Mouse (Mus musculus): ENCODE measurements around the gene Rsc1a1. TPM values are rescaled to one million over a fixed set of nuclear protein-coding genes. Genes with fewer than 3 reads are reported as not detected.
A peak's percentile ranks its signal among the peaks of the same experiment; 100 is the strongest.

The Rsc1a1 gene
- polyA plus RNA-seq, 1 experiment from 2014 or later: not detected

GRCm38 (mm10) chr4:141660884-141661283 is 24.5 kb downstream of the Rsc1a1 start:
- Histone ChIP-seq H3K9me3 (ENCODE audit: control insufficient read depth) (no peaks in the 10 kb centered on the region), H3K4me3 (ENCODE audit: low read depth, low read length) (no peak overlapping the region), H3K36me3 (ENCODE audit: control insufficient read depth, insufficient read depth) (no peaks in the 10 kb centered on the region; the same call in 1 of the 2 replicates), H3K4me1 (replicated peaks; ENCODE audit: control insufficient read depth, insufficient read depth, low read length) (peaks cover 4% of the 10 kb centered on the region; the same call in 1 of the 2 replicates), H3K27me3 (replicated peaks; ENCODE audit: control insufficient read depth, insufficient read depth, low read length) (no peaks in the 10 kb centered on the region), H3K27ac (ENCODE audit: low read depth, low read length) (no peak overlapping the region), H3K9ac (ENCODE audit: low read depth, low read length) (no peak overlapping the region; the same call in 1 of the 2 replicates), H3K4me2 (replicated peaks; ENCODE audit: low read depth) (no peak overlapping the region)
- ATAC-seq: no peak
- TF ChIP-seq CTCF (IDR thresholded peaks at IDR 0.05; ENCODE audit: low read depth): no peak
- WGBS: 93% methylated on average over 11 of the region's 11 CpGs

- WGBS: 78% methylated on average over 4 of the region's 4 CpGs
- H3K27ac ChIP-seq (ENCODE audit: low read depth, low read length): no peak overlapping the region
- H3K9ac ChIP-seq (ENCODE audit: low read depth, low read length): no peak overlapping the region
- no peak overlapping the region for H3K4me2 ChIP-seq (replicated peaks; ENCODE audit: low read depth)
- peaks cover 4% of the 10 kb centered on the region; the same call in 1 of the 2 replicates for H3K4me1 ChIP-seq (replicated peaks; ENCODE audit: control insufficient read depth, insufficient read depth, low read length)
- H3K36me3 ChIP-seq (ENCODE audit: control insufficient read depth, insufficient read depth): no peaks in the 10 kb centered on the region; the same call in 1 of the 2 replicates
- H3K4me3 ChIP-seq (ENCODE audit: low read depth, low read length): no peak overlapping the region
- peak; percentile 48 for TF ChIP-seq CTCF (IDR thresholded peaks at IDR 0.05; ENCODE audit: low read depth)
- no peak for ATAC-seq
- no peaks in the 10 kb centered on the region for H3K27me3 ChIP-seq (replicated peaks; ENCODE audit: control insufficient read depth, insufficient read depth, low read length)
- H3K9me3 ChIP-seq (ENCODE audit: control insufficient read depth): no peaks in the 10 kb centered on the region
Measured at GRCm38 (mm10) chr4:141659739-141660138, 25.7 kb downstream of the Rsc1a1 start.

GRCm38 (mm10) chr4:141658846-141659484 is 26.4 kb downstream of the Rsc1a1 start:
- no peaks in the 10 kb centered on the region; the same call in 1 of the 2 replicates for H3K36me3 ChIP-seq (ENCODE audit: control insufficient read depth, insufficient read depth)
- no peak for ATAC-seq

GRCm38 (mm10) chr4:141656932-141657331 is 28.5 kb downstream of the Rsc1a1 start:
- 73% methylated on average over 8 of the region's 8 CpGs for WGBS
- TF ChIP-seq CTCF (IDR thresholded peaks at IDR 0.05; ENCODE audit: low read depth): no peak

More at GRCm38 (mm10) chr4:141658846-141659484, 26.4 kb downstream of the Rsc1a1 start:
- Histone ChIP-seq H3K27me3 (replicated peaks; ENCODE audit: control insufficient read depth, insufficient read depth, low read length) (no peaks in the 10 kb centered on the region), H3K9me3 (ENCODE audit: control insufficient read depth) (no peaks in the 10 kb centered on the region), H3K9ac (ENCODE audit: low read depth, low read length) (no peak overlapping the region), H3K4me2 (replicated peaks; ENCODE audit: low read depth) (no peak overlapping the region), H3K4me3 (ENCODE audit: low read depth, low read length) (no peak overlapping the region), H3K4me1 (replicated peaks; ENCODE audit: control insufficient read depth, insufficient read depth, low read length) (peaks cover 4% of the 10 kb centered on the region; the same call in 1 of the 2 replicates), H3K27ac (ENCODE audit: low read depth, low read length) (no peak overlapping the region)
- TF ChIP-seq CTCF (IDR thresholded peaks at IDR 0.05; ENCODE audit: low read depth): no peak
- WGBS: 89% methylated on average over 6 of the region's 6 CpGs

GRCm38 (mm10) chr4:141655908-141656608 is 29.3 kb downstream of the Rsc1a1 start:
- no peak overlapping the region for H3K27ac ChIP-seq (ENCODE audit: low read depth, low read length)
- ATAC-seq: no peak

More at GRCm38 (mm10) chr4:141656932-141657331, 28.5 kb downstream of the Rsc1a1 start:
- Histone ChIP-seq H3K36me3 (ENCODE audit: control insufficient read depth, insufficient read depth) (no peaks in the 10 kb centered on the region; the same call in 1 of the 2 replicates), H3K9me3 (ENCODE audit: control insufficient read depth) (no peaks in the 10 kb centered on the region), H3K9ac (ENCODE audit: low read depth, low read length) (no peak overlapping the region), H3K4me3 (ENCODE audit: low read depth, low read length) (no peak overlapping the region), H3K4me1 (replicated peaks; ENCODE audit: control insufficient read depth, insufficient read depth, low read length) (no peaks in the 10 kb centered on the region), H3K27ac (ENCODE audit: low read depth, low read length) (no peak overlapping the region), H3K4me2 (replicated peaks; ENCODE audit: low read depth) (no peak overlapping the region), H3K27me3 (replicated peaks; ENCODE audit: control insufficient read depth, insufficient read depth, low read length) (no peaks in the 10 kb centered on the region)
- no peak for ATAC-seq

GRCm38 (mm10) chr4:141654509-141654908 is 30.9 kb downstream of the Rsc1a1 start:
- Histone ChIP-seq H3K27me3 (replicated peaks; ENCODE audit: control insufficient read depth, insufficient read depth, low read length) (no peaks in the 10 kb centered on the region), H3K36me3 (ENCODE audit: control insufficient read depth, insufficient read depth) (no peaks in the 10 kb centered on the region; the same call in 1 of the 2 replicates), H3K27ac (ENCODE audit: low read depth, low read length) (no peak overlapping the region), H3K9ac (ENCODE audit: low read depth, low read length) (no peak overlapping the region), H3K9me3 (ENCODE audit: control insufficient read depth) (no peaks in the 10 kb centered on the region), H3K4me3 (ENCODE audit: low read depth, low read length) (no peak overlapping the region), H3K4me1 (replicated peaks; ENCODE audit: control insufficient read depth, insufficient read depth, low read length) (no peaks in the 10 kb centered on the region), H3K4me2 (replicated peaks; ENCODE audit: low read depth) (no peak overlapping the region)
- no peak for ATAC-seq
- TF ChIP-seq CTCF (IDR thresholded peaks at IDR 0.05; ENCODE audit: low read depth): no peak
- WGBS: 90% methylated on average over 6 of the region's 6 CpGs

More at GRCm38 (mm10) chr4:141655908-141656608, 29.3 kb downstream of the Rsc1a1 start:
- H3K4me3 ChIP-seq (ENCODE audit: low read depth, low read length): no peak overlapping the region
- no peaks in the 10 kb centered on the region for H3K27me3 ChIP-seq (replicated peaks; ENCODE audit: control insufficient read depth, insufficient read depth, low read length)
- H3K4me2 ChIP-seq (replicated peaks; ENCODE audit: low read depth): no peak overlapping the region
- no peaks in the 10 kb centered on the region for H3K4me1 ChIP-seq (replicated peaks; ENCODE audit: control insufficient read depth, insufficient read depth, low read length)
- 86% methylated on average over 12 of the region's 12 CpGs for WGBS
- no peaks in the 10 kb centered on the region; the same call in 1 of the 2 replicates for H3K36me3 ChIP-seq (ENCODE audit: control insufficient read depth, insufficient read depth)
- H3K9me3 ChIP-seq (ENCODE audit: control insufficient read depth): no peaks in the 10 kb centered on the region
- H3K9ac ChIP-seq (ENCODE audit: low read depth, low read length): no peak overlapping the region
- TF ChIP-seq CTCF (IDR thresholded peaks at IDR 0.05; ENCODE audit: low read depth): no peak
